Mouse (Mus musculus): ENCODE measurements around the gene Lcn9. TPM values are rescaled to one million over a fixed set of nuclear protein-coding genes. Genes with fewer than 3 reads are reported as not detected.
"Not testable (repeated sequence)": the region's sequence is repeated elsewhere in the genome, so short reads cannot be mapped to it uniquely, and the experiment has no call there.

The Lcn9 gene
- 0.10 and 0.29 TPM in 2 replicates for polyA plus RNA-seq (2012; rRNA removed)

DNA sequence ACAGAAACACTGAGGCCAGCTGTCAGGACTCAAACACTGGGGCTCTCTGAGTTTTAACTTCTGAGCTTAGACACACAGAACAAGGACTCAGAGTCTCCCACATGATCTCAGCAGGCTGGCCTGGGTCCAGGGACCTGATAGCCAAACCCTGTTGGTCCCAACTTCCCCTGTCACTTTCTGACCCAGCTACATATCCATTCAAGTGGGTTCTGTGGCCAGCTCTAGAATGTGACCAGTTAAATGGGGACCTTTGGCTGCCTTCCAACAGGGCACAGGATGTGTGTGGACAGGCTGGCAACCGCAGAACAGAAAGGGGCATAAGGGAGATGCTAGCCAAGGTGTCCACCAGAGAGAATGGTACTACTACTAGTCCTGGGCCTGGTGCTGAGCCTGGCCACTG, at the start of gene Lcn9:
Gene Lcn9, plus strand, starts transcription at position 348 of the 400 bp plus-strand sequence.
- no peak for DNase-seq (ENCODE audit: low read depth, low spot score)
- WGBS, result 81% methylated on average over 1 of the region's 1 CpGs

DNA sequence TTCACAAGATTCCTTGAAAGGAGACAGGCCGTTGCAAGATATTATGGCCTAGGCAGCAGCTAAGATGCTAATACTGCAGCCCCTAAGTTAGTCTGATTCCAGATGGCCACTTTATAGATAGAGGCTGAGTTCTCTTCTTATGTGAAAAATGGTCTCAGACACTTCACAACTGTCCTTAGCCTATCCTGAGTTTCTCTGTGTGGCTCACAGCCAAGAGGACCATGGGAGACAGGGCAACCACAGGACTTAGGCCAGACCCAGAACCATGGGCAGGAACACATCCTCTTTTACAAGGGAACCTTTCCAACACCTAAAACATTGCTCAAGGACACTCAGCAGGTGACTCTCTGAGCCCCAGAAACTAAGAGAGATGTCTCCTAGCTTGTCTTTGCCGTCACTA, 49.4 kb upstream of the Lcn9 start:
- 86% methylated on average over 2 of the region's 2 CpGs for WGBS

GRCm38 (mm10) chr2:25774640-25775039, 48.3 kb upstream of the Lcn9 start:
- no peak for DNase-seq (ENCODE audit: low read depth, low spot score)
- WGBS, result 74% methylated on average over 2 of the region's 2 CpGs

More for the DNA sequence above, 49.4 kb upstream of the Lcn9 start:
- no peak for DNase-seq (ENCODE audit: low read depth, low spot score)

- WGBS, result 61% methylated on average over 3 of the region's 3 CpGs
- no peak for DNase-seq (ENCODE audit: low read depth, low spot score)
These were observed 47.0 kb upstream of the Lcn9 start for GRCm38 (mm10) chr2:25775991-25776390.

DNA sequence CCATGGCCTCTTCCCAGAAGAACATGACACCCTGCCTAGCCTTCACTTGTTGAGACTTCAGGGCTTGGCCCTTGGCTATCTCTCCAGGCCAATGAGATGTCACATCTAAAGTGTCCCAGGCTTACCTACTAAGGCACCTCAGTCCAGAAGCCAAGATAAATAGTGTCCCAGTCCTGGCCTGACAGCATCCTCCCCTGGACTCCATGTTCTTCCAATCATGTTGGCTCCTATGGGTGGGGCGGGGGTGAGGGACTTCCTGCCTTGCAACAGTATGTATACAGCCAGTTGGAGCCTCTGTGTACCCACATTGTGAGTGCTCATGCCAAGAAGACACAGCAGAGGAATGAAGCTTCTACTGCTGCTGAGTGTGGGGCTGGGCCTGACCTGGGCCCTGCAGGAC, 46.2 kb upstream of the Lcn9 start, which contains the start of gene Lcn11:
Gene Lcn11, plus strand, starts transcription at position 301 of the 400 bp plus-strand sequence.
- 79% methylated on average over 1 of the region's 1 CpGs for WGBS
- no peak for DNase-seq (ENCODE audit: low read depth, low spot score)

DNA sequence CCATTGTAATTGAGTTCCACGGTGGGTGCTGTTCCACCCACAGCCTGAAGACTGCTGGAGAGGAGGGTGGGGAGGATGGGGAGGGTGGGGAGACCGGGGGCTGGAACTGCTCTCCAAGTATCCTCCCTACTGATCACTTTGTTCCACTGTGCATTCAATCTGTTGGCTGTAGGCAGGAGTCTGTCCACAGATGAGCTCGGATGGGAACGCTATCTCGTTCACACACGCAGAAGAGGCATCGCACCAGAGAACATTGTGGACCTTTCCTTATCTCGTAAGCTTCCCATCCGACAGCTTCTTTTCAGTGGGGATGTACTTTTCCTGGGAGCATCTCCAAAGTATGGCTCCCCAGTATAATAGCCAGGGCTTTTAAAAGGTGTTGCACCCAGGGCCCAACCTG, 43.9 kb upstream of the Lcn9 start:
- WGBS, result 84% methylated on average over 9 of the region's 9 CpGs

DNA sequence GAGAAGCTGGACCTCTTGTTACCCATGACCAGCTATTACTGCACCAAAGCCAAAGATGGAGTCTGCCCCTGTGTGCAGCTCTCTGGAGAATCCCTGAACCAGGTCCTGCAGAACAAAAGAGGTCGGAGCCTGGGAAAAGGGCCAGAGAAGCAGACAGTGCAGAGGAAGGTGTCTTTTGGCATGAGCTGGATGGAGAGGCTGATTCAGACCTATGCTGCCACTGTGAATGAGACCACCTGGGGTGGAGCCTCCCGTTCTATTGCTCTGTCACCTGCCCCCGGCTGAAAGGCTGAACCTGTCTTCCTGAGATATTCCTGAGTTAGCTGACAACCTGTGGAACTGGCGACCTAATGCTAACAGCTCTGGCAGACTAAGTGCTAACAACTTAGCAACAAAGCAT, 42.0 kb upstream of the Lcn9 start:
- WGBS, result 22% methylated on average over 4 of the region's 4 CpGs
- no peak for DNase-seq (ENCODE audit: low read depth, low spot score)

More for the DNA sequence above, 43.9 kb upstream of the Lcn9 start:
- DNase-seq (ENCODE audit: low read depth, low spot score), result no peak

DNA sequence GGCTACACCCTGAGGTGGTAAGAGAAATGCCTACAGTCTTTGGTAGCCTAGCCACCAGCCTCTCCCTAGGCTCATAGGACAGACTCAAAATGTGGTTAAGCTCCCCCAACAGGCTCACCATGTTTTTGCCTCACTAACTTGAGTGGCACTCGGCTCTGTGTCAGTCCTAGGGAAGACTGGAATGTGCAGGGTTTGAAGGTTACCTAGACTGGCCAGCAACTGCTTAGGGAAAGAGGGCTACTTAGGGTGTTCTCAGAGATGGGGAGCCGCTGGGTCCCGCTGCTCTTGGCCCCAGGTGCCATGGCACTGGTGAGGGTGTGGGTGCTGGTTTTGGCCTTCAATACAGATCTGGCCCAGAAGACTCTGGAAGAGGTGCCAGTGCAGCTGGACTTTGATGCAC, 41.0 kb upstream of the Lcn9 start, which contains the start of gene Gm13539:
Gene Gm13539, plus strand, starts transcription at position 301 of the 400 bp plus-strand sequence.
- 83% methylated on average over 3 of the region's 3 CpGs for WGBS
- no peak for DNase-seq (ENCODE audit: low read depth, low spot score)

DNA sequence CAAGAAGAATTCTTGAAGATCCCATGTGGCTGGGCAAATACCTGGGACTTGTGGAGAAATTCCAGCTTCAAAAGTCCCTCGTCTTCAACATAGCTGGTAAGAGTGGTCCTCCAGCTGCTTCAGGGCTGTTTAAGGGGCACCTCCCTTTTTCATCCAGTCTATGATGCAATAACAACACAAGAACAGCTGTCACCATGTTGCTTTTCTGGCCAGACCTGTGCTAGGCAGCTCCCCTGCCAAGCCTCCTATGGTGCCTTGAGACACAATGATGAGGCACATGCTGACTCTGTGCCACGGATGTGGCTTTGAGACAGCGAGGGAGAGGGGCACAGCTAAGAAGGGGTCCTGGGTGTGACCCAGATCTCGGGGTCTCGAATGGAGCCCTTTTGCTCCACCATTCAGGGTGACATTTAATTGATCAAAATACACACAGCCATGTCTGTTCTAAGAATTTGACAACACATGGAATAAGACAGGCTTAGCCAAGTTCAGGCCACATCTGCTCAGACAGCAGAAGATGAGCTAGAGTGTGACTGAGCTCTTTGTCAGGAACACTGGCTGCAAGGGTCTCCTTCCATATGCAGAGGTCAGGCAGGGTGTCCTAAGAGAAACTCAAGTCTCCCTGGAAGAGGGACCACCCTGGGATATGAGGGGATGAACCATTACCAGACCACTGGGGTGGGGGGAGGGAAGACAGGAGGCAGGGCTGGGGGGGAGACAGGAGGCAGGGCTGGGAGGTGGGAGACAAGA, 37.2 kb upstream of the Lcn9 start:
- no peak for DNase-seq (ENCODE audit: low read depth, low spot score)
- 62% methylated on average over 5 of the region's 5 CpGs for WGBS

GRCm38 (mm10) chr2:25789092-25789491, 33.9 kb upstream of the Lcn9 start:
- no peak for DNase-seq (ENCODE audit: low read depth, low spot score)
- 71% methylated on average over 3 of the region's 3 CpGs for WGBS

GRCm38 (mm10) chr2:25797635-25798034, 25.3 kb upstream of the Lcn9 start:
- WGBS, result 30% methylated on average over 2 of the region's 2 CpGs
- DNase-seq (ENCODE audit: low read depth, low spot score), result no peak

GRCm38 (mm10) chr2:25798065-25798464, 24.9 kb upstream of the Lcn9 start:
- 39% methylated on average over 5 of the region's 5 CpGs for WGBS
- DNase-seq (ENCODE audit: low read depth, low spot score), result no peak

GRCm38 (mm10) chr2:25811711-25812110, 11.2 kb upstream of the Lcn9 start:
- WGBS, result 49% methylated on average over 2 of the region's 2 CpGs

GRCm38 (mm10) chr2:25813364-25813763, 9.6 kb upstream of the Lcn9 start:
- no peak for DNase-seq (ENCODE audit: low read depth, low spot score)
- WGBS, result 83% methylated on average over 5 of the region's 5 CpGs

More at GRCm38 (mm10) chr2:25811711-25812110, 11.2 kb upstream of the Lcn9 start:
- DNase-seq (ENCODE audit: low read depth, low spot score), result no peak

DNA sequence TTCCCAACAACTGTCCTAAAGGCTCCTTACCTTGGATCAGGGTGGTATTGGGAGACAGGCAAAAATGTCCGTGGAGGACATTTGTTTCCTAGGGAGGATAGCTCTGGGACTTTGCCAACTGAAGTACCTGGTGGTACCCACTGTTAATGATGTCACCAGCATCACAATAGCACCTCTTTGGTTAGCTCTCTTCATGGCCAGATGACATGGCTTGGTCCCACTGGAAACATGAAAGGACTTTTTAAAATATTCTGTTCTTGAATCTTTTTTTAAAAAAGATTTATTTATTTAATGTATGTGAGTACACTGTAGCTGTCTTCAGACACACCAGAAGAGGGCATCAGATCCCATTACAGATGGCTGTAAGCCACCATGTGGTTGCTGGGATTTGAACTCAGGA, 7.2 kb upstream of the Lcn9 start, which contains the start of gene Glt6d1:
Gene Glt6d1, minus strand, starts transcription at position 101 of the 400 bp plus-strand sequence.
- DNase-seq (ENCODE audit: low read depth, low spot score), result not testable (repeated sequence)
- 79% methylated on average over 1 of the region's 1 CpGs for WGBS

- WGBS, result 85% methylated on average over 3 of the region's 3 CpGs
- no peak for DNase-seq (ENCODE audit: low read depth, low spot score)
These were observed 1.8 kb downstream of the Lcn9 start for GRCm38 (mm10) chr2:25824751-25825150.

DNA sequence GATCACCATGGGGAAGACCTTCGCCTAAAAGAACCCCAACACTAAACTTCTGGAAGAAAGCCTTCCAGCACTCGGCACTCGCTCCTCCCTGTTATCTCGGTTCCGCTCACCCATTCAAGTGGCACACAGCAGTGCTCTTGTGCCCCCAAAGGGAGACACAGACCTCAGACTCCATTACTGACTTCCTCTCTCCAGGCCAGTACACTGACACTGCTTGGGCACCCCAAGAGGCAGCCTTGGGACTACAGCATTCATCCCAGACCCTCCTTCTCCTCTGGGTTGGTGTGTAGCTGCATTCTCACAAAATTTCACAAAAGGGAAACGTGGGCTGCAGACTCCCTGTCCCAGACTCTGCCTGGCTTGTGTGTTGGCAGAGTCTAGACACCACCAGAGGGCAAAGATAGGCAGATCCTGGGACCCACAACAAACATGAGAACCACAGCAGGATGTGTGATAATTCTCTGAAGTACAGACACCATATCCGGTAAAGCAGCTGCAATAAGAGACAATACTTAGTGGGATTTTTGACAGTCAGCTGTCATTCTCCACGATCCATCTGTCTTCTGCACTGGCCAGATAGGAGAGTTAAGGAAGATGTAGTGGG, 5.5 kb downstream of the Lcn9 start:
- DNase-seq (ENCODE audit: low read depth, low spot score), result no peak
- WGBS, result 69% methylated on average over 8 of the region's 8 CpGs

DNA sequence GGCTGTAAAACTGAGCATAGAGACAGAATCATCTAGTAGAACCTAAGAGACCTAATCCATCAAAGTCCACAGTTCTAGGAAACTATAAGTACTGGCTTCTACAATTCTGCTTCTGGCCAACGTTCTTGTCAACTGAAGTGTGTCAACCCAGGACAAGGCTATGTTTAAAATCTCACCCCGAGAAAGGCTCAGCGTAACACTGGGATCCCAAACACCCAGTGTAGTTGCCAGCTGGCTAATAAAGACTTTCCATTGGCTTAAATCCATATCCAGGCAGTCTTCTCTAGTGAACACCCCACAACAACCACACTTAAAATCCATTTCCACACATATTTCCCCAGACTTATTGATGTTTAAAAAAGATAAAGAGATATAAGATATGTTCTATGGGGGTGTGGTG, 7.8 kb downstream of the Lcn9 start:
- DNase-seq (ENCODE audit: low read depth, low spot score), result no peak
- 63% methylated on average over 3 of the region's 3 CpGs for WGBS

DNA sequence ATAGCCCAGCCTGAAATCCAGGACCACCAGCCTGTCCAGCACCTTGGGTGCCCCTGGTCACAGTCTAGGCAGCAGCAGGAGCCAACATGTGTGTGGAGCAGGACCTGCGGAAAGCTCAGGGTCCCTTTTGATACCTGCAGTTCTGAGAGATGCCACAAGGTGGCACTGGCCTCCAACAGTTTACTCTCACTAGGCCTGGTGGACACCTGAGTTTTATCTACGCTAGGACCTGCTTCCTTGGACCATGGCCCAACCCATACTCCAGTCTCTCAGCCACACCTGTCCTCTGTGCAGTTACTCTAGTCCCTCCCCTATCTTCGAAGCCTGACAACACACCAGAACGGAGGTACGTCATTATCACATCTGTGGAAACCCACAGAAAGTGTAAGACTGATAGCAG, 13.3 kb downstream of the Lcn9 start:
- peak; percentile 66 for DNase-seq (ENCODE audit: low read depth, low spot score)
- WGBS, result 18% methylated on average over 5 of the region's 5 CpGs

DNA sequence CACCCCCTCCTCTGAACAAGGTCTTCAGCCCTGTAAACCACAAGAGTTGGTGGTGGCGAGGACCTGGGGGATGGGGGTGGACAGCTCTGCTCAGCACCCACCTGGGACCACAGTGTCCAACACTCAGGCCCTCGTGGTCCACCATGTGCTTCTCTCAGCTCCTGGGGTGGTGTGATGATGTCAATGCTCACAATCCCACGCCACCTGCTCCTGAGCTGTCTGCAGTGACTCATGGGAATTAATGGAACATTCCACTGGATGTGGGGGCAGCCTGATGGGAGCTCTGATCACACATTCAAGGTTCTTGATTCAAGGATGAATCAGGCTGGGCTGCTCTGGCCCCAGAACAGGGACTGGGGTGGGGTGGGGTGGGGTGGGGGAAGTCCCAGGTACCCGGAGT, 19.2 kb downstream of the Lcn9 start:
- DNase-seq (ENCODE audit: low read depth, low spot score), result no peak
- WGBS, result 53% methylated on average over 4 of the region's 4 CpGs

- WGBS, result 68% methylated on average over 1 of the region's 1 CpGs
These were observed 19.8 kb downstream of the Lcn9 start for GRCm38 (mm10) chr2:25842758-25843157.

More at GRCm38 (mm10) chr2:25842758-25843157, 19.8 kb downstream of the Lcn9 start:
- DNase-seq (ENCODE audit: low read depth, low spot score), result no peak

Data from large intestine, adult 2 months (tissue).